Mouse (Mus musculus) retina, postnatal 1 day (tissue): Measurements from ENCODE around the gene Foxn3.

Source experiments
- DNase-seq: peaks from one replicate; pipeline ENCODE4 v3.0.0-alpha.2; 2012

Foxn3 gene

GRCm38 (mm10) chr12:99346982-99347381 is 216.4 kb downstream of the Foxn3 start:
- no peak for DNase-seq

GRCm38 (mm10) chr12:99345323-99345722 is 218.1 kb downstream of the Foxn3 start:
- no peak for DNase-seq

- no peak for DNase-seq
Measured at GRCm38 (mm10) chr12:99343378-99343777, 220.0 kb downstream of the Foxn3 start.

DNA sequence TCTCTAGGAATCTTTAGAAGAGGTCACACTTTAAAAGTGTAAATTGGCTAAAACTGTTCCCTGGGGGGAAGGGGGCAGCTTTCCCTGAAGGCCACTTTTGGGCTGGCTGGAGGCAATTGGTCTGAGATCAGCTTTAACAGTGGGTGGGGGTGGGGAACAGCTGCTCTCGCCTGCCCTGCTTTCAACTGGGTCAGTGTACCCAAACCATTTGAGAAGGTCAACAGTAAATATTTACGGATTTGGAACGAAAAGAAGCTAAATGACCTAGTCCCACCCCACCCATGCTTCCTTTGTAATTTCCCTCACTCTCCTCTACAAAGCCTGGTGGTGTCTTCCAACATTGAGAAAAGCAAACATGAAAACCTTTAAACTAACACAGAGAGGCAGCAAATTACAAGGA is 221.2 kb downstream of the Foxn3 start:
- DNase-seq: peak; percentile 75

DNA sequence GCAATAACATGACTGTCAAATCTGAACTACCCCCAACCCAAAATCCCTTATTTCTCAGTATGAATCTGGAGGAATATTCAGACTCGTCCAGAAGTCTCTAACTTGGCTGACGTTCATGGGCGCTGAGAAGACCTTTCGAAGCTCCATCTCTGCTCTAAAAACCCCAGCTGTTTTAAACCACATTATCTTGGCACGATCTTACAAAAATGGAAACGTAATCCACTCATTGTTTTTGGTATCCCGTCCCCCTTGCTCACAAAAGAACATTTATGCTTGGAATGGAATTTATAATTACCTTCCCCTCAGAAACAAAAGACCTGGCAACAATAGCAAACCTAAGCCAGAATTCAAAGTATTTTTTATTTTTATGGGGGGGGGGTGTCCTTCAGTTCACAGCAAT is 221.6 kb downstream of the Foxn3 start:
- peak; percentile 67 for DNase-seq

GRCm38 (mm10) chr12:99340418-99341182 is 222.8 kb downstream of the Foxn3 start:
- peak; percentile 78 for DNase-seq

DNA sequence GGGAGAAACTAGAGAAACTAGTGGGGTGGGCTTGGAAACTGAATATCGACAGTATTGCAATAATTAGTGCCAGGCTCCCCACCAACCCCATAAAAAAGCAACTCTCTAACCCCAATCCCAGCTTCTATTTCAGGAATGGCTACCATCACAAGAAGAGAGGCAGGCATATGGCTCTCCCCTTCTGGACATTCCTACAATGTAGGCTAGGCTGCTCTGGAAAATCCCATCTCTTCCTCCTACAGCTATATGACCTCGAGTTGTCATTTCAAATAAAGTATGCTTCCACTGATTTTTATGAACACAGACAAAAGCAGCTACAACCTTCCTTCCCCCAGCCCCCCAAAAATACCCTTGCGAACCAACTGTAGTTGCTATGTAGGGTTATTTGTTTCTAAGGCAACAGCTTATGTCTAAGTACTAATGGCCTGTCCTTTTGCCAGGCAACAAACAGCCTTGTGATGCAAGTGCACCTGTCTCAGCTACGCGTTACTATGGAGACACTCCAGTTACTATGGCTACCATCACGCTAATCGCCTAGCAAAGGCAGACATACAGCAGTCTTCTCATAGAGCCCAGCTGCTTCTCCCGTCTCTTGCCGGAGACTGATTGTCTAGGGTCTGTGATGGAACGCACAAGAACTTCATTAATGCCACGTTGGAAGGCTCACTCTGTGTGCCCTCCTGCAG is 223.6 kb downstream of the Foxn3 start:
- peak; percentile 100 for DNase-seq

DNA sequence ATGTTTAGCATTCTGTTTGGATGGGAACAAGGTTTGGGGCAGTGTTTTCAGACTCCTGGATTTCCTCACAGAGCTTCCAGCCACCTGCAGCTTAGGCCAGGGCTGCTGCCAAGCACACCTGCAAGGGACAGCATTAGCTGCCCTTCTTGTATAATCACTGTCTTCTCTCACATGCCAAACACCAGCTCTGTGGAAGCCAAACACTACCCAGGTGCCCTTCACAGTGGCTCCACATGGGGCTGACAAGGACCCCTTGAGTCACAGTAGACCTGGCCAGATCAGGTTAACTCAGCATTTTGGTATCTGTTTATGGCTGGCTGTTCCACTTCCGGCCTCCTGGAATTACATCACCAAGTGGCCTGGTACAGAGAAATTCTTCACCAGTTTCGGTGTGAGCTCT is 224.6 kb downstream of the Foxn3 start:
- no peak for DNase-seq

GRCm38 (mm10) chr12:99337171-99337435 is 226.3 kb downstream of the Foxn3 start:
- DNase-seq: no peak

DNA sequence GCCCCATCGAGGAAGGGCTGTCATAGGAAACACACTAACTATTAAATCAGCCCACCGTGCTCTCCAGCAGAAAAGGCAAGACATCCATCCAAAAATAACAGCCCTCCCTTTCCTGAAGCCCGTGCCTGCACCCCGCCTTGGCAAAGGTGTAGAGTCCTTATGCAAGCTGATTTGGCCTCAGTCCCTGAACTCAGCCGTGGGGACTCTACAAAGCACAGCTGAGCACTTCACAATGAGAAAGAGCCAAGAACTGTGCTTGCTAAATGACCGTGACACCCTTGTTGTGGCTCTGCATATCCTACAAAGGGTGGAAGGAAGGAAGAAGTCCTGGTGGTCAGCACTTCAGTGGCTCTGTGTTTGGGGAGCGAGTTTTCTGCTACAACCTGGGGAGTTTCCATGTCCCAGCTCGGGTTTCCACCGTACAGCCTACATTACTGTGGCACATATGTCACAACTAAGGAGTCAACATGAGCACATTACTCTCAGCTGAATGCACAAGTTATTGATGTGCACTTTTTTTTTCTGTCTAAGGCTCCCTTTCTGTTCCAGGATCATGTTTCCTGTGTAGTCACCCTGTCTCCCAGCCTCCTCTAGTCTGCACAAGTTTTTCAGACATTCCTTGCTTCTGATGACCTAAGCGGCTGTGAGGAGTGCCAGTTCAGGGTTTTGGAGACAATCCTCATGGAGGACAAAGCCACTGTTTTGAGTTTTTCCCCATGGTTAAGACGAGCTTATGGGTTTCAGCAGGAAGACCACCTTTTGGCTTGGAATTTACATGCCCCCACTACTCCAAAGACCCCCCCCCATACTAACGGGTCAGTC is 226.8 kb downstream of the Foxn3 start:
- peak; percentile 63 for DNase-seq

DNA sequence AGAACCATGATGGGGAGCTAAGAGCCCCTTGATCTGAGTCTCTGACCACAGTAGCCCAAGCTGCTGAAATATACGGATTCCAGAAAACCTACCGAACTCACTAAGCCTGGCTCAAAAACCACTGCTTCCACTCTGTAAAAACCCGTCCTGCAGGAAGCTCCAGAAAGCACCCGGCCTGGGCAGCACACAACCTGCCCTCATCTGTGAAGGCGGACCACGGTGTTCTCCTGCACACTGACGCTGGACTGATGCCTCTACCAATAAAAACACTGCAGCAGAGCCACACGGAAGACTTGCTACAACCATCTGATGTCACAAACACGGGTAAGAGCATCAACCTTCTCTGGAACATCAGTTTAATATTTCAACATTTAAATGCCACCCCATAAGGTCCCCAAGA is 227.8 kb downstream of the Foxn3 start:
- DNase-seq: no peak

DNA sequence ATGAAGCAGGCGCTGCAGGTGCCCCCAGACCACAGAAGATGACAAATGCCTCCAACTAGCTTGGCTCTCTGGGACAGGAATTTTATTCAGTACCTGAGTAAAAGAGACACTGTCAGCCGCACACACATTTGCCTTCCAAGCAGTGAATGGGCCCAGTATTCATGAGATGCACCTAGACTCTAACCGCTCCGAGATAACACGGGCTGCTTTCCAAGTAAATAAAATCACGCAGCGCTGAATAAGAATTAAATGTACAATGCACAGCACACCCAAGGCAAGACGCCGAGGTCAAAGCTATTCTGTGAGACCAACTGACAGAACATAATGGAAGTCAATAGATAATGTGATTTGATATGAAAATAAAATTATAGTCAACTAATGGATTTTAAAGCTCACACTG is 229.4 kb downstream of the Foxn3 start:
- DNase-seq: no peak

DNA sequence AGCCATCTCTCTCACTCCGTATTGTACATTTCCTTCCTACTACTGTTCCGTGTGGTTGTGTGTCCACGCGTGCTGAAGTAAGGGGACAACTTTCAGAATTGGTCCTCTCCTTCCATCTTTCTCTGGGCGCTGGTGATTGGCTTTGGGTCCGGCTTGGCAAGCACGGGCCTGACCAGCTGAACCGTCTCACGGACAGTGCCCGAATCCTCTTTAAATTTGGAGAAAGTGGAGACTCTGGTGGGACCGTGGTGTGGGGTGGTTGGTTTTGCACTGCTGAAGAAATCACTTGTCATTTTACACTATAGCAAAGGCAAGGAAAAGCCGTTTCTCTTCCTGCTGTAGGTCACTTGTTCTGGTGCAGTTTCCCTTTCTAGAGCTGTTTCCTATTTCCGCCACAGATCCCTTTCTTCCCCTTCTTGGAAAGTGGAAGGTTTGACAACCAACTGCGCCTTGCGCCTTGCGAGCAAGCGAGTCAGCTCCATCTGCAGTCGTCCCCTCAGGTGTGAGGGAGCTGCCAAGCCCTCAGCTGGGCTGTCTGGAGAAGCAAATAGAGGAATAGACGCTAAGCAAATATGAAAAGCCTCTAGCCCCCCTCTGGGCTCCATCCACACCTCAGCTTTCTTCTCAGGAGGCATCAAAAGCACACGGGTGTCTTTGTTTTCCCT is 229.9 kb downstream of the Foxn3 start:
- no peak for DNase-seq

DNA sequence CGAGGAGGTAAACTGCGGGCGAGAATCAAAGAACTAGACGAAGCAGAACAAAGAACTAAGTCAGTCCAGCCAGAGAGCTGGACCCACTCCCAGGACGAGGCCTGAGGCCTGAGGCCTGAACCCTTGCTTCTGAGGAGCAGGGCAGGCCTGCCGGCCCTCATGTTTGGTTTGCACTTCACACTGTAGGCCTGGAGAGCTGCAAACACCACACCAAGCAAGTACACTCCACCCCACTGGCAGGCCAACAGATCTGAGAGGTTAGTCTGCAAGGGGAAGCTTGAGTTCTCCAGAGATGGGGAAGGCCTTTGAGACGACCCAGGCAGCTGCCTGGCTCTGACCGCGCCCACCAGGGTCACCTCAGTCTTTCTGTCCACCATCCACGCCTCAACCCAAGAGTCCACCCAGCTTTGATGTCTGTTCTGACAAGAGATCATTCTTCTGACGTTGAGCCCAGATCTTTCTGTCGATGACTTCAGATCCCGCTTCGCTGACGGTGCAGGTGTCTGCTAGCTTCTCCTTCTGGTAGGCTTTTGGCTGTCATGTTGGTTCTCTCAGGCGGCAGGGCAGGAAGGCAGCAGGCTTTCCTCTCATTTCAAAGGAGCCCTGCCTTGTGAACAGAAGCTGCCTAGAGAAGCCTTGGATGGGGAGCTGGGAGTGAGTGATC is 231.1 kb downstream of the Foxn3 start:
- no peak for DNase-seq

- no peak for DNase-seq
Measured at GRCm38 (mm10) chr12:99331341-99331947, 231.9 kb downstream of the Foxn3 start.

GRCm38 (mm10) chr12:99330822-99331285 is 232.5 kb downstream of the Foxn3 start:
- no peak for DNase-seq

GRCm38 (mm10) chr12:99329301-99330257 is 233.8 kb downstream of the Foxn3 start:
- DNase-seq: peak; percentile 87

- DNase-seq: no peak
Measured at GRCm38 (mm10) chr12:99326157-99326556, 237.2 kb downstream of the Foxn3 start.

DNA sequence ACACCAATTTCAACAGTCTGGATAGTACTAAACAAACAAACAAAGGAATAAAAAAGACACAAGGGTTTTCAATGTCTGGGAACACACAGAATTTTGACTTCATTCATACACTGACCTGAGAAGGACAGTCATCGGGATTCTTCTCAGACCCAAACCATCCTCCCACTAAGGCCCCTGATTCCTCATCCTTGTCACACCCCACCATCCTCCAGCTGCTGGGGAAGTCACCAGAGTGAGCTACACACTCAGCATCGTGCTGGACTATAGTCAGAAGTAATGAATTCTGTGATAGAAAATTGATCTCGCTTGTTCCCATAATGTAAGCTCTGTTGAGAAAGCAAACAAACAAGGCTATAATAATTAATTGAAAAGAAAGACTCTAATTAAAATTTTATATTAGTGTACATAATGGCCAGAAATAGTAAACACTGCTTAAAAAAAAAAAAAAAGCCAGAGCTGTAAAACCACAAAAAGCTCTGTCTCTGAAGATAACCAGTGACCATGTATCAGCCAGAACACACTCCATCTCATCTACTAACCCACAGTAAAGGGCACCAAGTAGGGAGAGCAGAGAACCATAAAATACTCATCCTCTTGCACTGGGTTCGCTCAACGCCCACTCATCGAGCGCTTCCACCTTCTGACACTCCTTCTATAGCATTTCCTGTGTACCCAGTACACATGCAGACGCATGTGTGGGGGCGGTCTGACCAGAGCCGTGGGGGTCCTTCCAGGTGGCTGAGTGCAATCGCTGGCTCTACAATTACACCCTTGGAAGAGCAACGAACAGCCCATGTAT is 241.6 kb downstream of the Foxn3 start:
- no peak for DNase-seq

DNA sequence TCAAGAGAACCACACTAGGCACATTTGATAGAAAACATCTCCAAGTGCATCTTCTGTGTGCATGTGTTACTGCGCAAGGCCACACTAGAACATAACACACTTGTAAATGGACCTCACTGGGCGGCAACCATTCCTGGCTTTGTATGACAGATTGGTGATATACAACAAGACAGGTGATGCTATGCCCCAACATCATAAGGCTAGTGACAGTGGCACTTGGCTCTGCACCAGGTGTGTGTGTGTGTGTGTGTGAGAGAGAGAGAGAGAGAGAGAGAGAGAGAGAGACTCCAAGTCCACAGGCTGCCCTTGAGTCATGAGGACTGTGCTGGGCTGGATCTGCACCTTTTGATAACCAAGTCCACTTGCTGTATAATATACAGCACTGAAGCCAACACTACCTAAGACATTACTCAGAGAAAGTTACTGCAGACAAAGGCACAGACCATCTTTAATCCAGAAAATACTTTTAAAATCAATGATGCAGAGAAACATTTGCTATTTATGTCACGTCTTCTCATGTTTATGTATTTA is 242.4 kb downstream of the Foxn3 start:
- no peak for DNase-seq
